Mouse (Mus musculus) G1E (cell line): ENCODE results near the gene Ripply1.

Experiments used
- CTCF ChIP-seq: IDR thresholded peaks from 2 replicates; pipeline ENCODE4 v1.5.1; 2012; ENCODE audit warnings: low read depth, low read length, inconsistent platforms, mixed read lengths
- GATA1 ChIP-seq: IDR thresholded peaks from 2 replicates; pipeline ENCODE4 v1.6.1; 2012; ENCODE audit warnings: borderline replicate concordance, low read length, inconsistent platforms, mixed read lengths
- GATA2 ChIP-seq: IDR thresholded peaks from 2 replicates; pipeline ENCODE4 v1.6.1; 2012; ENCODE audit warnings: low read depth, low read length, inconsistent platforms, borderline replicate concordance
- TAL1 ChIP-seq: conservative IDR thresholded peaks from 2 replicates; pipeline ENCODE4 v1.6.1; 2012; ENCODE audit warnings: low read depth, low read length, inconsistent platforms, mixed read lengths

DNA sequence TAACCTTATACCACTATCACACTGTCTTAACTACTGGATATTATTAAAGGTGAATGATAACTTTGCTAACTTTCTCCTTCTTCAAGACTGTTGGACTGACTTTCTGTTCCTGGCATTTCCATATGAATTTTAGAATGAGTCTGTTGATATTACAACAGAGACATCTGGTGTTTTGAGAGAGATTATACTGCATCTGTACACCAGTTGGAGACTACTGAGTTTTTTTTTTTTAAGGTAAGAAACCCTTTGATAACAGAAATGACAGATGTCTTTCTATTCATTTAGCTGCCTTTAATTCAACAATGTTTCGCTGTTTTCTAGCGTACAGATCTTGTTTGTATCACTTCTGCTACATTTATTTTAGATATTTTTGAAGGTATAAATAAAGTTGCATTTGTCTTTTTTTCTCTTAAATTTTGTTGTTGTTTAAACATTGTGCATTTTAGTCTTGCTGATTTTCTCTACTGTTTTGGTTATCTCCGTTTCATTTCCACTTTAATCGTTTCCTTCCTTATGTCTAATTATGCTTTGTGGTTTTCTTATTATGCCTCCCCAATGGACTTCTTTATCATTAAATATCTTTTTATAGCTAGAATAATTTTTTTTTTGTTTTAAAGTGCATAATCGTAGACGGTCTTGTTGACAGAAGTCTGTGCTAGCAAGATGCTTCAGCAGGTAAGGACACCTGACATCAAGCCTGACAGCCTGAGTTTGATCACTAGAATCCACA is 46.4 kb upstream of the Ripply1 start:
- TF ChIP-seq CTCF (no peak), GATA1 (no peak), TAL1 (no peak), GATA2 (no peak)
